Mouse (Mus musculus): ENCODE data around the gene Axin2. TPM values are rescaled to one million over a fixed set of nuclear protein-coding genes. Genes with fewer than 3 reads are reported as not detected.

The Axin2 gene
- polyA plus RNA-seq, 1 experiment from 2014 or later, result 2.7 TPM

DNA sequence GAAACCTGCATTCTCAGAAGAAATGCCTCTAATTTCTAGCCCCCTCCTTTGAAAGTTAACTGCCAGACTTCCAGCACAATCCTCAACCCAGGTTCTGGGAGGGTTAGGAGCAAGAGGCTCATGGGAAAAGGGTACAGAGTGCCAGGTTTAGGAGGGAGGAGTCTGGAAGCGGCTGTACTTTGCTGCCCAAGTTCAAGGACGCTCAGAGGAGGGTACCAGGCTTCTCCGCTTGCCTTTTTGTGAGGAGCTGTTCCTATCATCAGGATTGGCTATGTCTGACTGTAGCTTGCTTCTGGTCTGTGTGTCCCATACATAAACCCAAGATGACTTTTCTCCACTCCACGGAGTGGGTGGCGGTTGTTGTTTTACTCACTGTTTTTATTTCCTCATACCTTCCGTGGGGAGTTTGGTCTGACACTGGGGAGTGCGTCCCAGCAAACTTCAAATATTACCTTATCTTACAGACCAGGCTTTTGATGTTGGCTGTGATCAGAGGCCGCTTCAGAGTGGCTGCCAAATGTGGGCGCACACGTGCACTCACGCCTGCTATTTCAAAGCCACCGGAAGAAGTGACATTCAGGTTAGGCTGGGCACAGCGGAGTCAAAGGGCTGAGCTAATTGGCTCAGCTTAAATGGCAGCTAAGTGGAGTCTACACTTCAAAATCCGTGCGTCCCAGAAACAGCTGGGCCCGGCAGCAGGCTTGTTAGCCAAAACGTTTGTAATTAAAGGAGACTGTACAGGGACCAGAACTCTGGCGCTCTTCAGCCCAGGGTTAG, 16.1 kb downstream of the Axin2 start:
- TF ChIP-seq CTCF (IDR thresholded peaks at IDR 0.05; ENCODE audit: low read depth), result no peak
- TF ChIP-seq EP300 (optimal IDR thresholded peaks at IDR 0.05), result no peak
- H3K27ac ChIP-seq (replicated peaks), result no peak overlapping the region
- no peak overlapping the region for H3K9ac ChIP-seq (ENCODE audit: low read length)
- peaks cover 8% of the 10 kb centered on the region; the same call in 1 of the 2 replicates for H3K36me3 ChIP-seq (ENCODE audit: control insufficient read depth, insufficient read depth, low read length)
- DNase-seq (ENCODE audit: low spot score) (no peak), ATAC-seq (ENCODE audit: low FRiP score, low TSS enrichment) (no peak)
- no peaks in the 10 kb centered on the region for H3K27me3 ChIP-seq (ENCODE audit: control insufficient read depth, insufficient read depth, low read length)
- H3K4me1 ChIP-seq (replicated peaks; ENCODE audit: control insufficient read depth, insufficient read depth), result no peaks in the 10 kb centered on the region
- 54% methylated on average over 18 of the region's 18 CpGs for WGBS
- H3K4me2 ChIP-seq (replicated peaks; ENCODE audit: low read depth), result no peak overlapping the region
- H3K4me3 ChIP-seq (ENCODE audit: low read depth, low read length), result no peak overlapping the region
- H3K9me3 ChIP-seq (ENCODE audit: control insufficient read depth, low read length), result no peaks in the 10 kb centered on the region

DNA sequence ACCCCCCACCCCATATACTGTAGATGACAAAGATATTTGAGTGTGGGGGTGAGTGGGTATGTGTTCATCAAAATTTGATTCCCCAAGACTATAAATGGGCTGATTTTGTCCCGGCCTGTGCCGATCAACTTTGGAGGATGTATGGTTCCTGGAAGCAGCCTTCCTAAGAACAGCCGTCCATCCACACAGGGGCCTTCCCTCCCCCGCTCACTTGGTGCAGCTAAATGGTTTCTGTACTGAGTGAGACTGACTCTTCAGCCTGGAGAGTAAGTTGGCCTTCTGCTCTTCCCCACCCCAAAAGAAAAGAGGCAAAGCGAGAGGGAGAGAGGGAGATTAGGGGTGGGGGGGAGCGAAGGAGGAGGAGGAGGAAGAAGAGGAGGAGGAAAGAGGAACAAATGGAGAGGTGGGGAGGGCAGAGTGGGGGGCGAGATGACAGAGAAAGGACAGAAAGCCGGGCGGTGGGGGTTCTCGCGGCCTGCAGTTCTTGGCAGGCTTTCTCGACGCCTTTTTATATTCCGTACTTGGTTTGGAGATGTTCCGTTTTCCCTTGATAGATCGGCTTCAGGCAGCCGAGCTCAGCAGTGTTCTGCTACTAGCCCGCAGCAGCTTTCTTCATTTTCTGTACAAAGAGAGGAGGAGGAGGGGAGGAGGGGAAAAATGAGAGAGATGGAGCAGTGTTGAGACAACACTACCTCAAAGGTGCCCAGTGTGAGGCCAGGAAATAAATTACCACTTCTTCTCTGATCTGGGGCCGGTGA, 20.7 kb downstream of the Axin2 start:
- H3K9me3 ChIP-seq (ENCODE audit: control insufficient read depth, low read length), result no peaks in the 10 kb centered on the region
- no peak overlapping the region for H3K9ac ChIP-seq (ENCODE audit: low read length)
- DNase-seq (ENCODE audit: low spot score) (no peak), ATAC-seq (ENCODE audit: low FRiP score, low TSS enrichment) (no peak)
- no peaks in the 10 kb centered on the region for H3K4me1 ChIP-seq (replicated peaks; ENCODE audit: control insufficient read depth, insufficient read depth)
- no peak overlapping the region for H3K4me2 ChIP-seq (replicated peaks; ENCODE audit: low read depth)
- peaks cover 27% of the 10 kb centered on the region for H3K36me3 ChIP-seq (ENCODE audit: control insufficient read depth, insufficient read depth, low read length)
- peak overlapping the region; percentile 31; the same call in 1 of the 2 replicates for H3K27ac ChIP-seq (replicated peaks)
- no peak for TF ChIP-seq CTCF (IDR thresholded peaks at IDR 0.05; ENCODE audit: low read depth)
- TF ChIP-seq EP300 (optimal IDR thresholded peaks at IDR 0.05), result no peak
- H3K27me3 ChIP-seq (ENCODE audit: control insufficient read depth, insufficient read depth, low read length), result no peaks in the 10 kb centered on the region
- WGBS, result 58% methylated on average over 19 of the region's 19 CpGs
- no peak overlapping the region for H3K4me3 ChIP-seq (ENCODE audit: low read depth, low read length)

DNA sequence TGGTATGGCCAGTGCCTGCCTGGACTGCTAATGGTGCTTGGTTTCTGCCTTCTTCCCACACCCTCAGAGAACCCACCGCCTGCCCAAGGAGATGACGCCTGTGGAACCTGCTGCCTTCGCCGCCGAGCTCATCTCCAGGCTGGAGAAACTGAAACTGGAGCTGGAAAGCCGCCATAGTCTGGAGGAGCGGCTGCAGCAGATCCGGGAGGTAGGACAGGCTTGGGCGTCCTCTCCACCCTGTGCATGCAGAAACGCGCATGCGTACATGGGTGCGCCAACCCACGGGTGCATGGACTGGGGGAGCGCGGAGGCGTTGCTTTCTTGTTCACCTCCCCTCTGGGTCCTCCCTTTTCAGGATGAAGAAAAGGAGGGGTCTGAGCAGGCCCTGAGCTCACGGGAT, 21.7 kb downstream of the Axin2 start:
- H3K4me1 ChIP-seq (replicated peaks; ENCODE audit: control insufficient read depth, insufficient read depth), result no peaks in the 10 kb centered on the region
- H3K9ac ChIP-seq (ENCODE audit: low read length), result no peak overlapping the region
- H3K36me3 ChIP-seq (ENCODE audit: control insufficient read depth, insufficient read depth, low read length), result peaks cover 28% of the 10 kb centered on the region
- 0 out of 2 replicates have a peak overlapping the region, but pooled peaks have one; percentile 8 for H3K27ac ChIP-seq (replicated peaks)
- TF ChIP-seq CTCF (IDR thresholded peaks at IDR 0.05; ENCODE audit: low read depth), result no peak
- H3K4me3 ChIP-seq (ENCODE audit: low read depth, low read length), result no peak overlapping the region
- ATAC-seq (ENCODE audit: low FRiP score, low TSS enrichment), result no peak
- H3K4me2 ChIP-seq (replicated peaks; ENCODE audit: low read depth), result no peak overlapping the region
- H3K9me3 ChIP-seq (ENCODE audit: control insufficient read depth, low read length), result no peaks in the 10 kb centered on the region
- H3K27me3 ChIP-seq (ENCODE audit: control insufficient read depth, insufficient read depth, low read length), result no peaks in the 10 kb centered on the region
- WGBS, result 84% methylated on average over 18 of the region's 18 CpGs
- no peak for DNase-seq (ENCODE audit: low spot score)

DNA sequence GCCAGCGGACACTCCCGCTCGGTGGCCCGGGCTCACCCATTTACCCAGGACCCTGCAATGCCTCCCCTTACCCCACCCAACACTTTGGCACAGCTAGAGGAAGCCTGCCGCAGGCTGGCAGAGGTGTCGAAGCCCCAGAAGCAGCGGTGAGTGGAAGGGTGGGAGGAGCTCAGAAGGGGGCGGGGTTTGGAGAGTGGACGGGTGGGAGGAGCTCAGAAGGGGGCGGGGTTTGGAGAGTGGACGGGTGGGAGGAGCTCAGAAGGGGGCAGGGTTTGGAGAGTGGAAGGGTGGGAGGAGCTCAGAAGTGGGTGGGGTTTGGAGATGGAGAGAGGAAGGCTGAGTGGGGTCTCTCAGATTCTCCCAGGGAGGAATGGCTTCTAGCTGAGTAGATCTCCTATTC, 23.6 kb downstream of the Axin2 start:
- Histone ChIP-seq H3K27ac (replicated peaks) (no peak overlapping the region), H3K36me3 (ENCODE audit: control insufficient read depth, insufficient read depth, low read length) (peaks cover 27% of the 10 kb centered on the region), H3K9ac (ENCODE audit: low read length) (no peak overlapping the region), H3K9me3 (ENCODE audit: control insufficient read depth, low read length) (no peaks in the 10 kb centered on the region), H3K4me3 (ENCODE audit: low read depth, low read length) (no peak overlapping the region), H3K27me3 (ENCODE audit: control insufficient read depth, insufficient read depth, low read length) (no peaks in the 10 kb centered on the region), H3K4me1 (replicated peaks; ENCODE audit: control insufficient read depth, insufficient read depth) (no peaks in the 10 kb centered on the region), H3K4me2 (replicated peaks; ENCODE audit: low read depth) (no peak overlapping the region)
- ATAC-seq (ENCODE audit: low FRiP score, low TSS enrichment) (no peak), DNase-seq (ENCODE audit: low spot score) (no peak)
- 78% methylated on average over 11 of the region's 11 CpGs for WGBS
- no peak for TF ChIP-seq CTCF (IDR thresholded peaks at IDR 0.05; ENCODE audit: low read depth)
- no peak for TF ChIP-seq EP300 (optimal IDR thresholded peaks at IDR 0.05)

GRCm38 (mm10) chr11:108945666-108946065, 25.5 kb downstream of the Axin2 start:
- no peak overlapping the region for H3K4me3 ChIP-seq (ENCODE audit: low read depth, low read length)
- no peak for TF ChIP-seq CTCF (IDR thresholded peaks at IDR 0.05; ENCODE audit: low read depth)
- TF ChIP-seq EP300 (optimal IDR thresholded peaks at IDR 0.05), result no peak
- no peaks in the 10 kb centered on the region for H3K9me3 ChIP-seq (ENCODE audit: control insufficient read depth, low read length)

More at GRCm38 (mm10) chr11:108945666-108946065, 25.5 kb downstream of the Axin2 start:
- no peak overlapping the region for H3K9ac ChIP-seq (ENCODE audit: low read length)
- H3K27me3 ChIP-seq (ENCODE audit: control insufficient read depth, insufficient read depth, low read length), result no peaks in the 10 kb centered on the region
- no peak overlapping the region for H3K27ac ChIP-seq (replicated peaks)
- no peak for ATAC-seq (ENCODE audit: low FRiP score, low TSS enrichment)
- 95% methylated on average over 9 of the region's 9 CpGs for WGBS
- no peaks in the 10 kb centered on the region for H3K4me1 ChIP-seq (replicated peaks; ENCODE audit: control insufficient read depth, insufficient read depth)
- DNase-seq (ENCODE audit: low spot score), result no peak
- peaks cover 33% of the 10 kb centered on the region for H3K36me3 ChIP-seq (ENCODE audit: control insufficient read depth, insufficient read depth, low read length)
- H3K4me2 ChIP-seq (replicated peaks; ENCODE audit: low read depth), result no peak overlapping the region
